Mouse (Mus musculus) kidney, adult 2 months (tissue): ENCODE results near the gene 4930578G10Rik. TPM values are rescaled to one million over a fixed set of nuclear protein-coding genes. Genes with fewer than 3 reads are reported as not detected.
A peak's percentile ranks its signal among the peaks of the same experiment; 100 is the strongest.

Source experiments
- DNase-seq: peaks from one replicate; pipeline ENCODE4 v3.0.0; 2021
- H3K27ac ChIP-seq: fragments of 200-500 bp; 2 replicates; pipeline ENCODE4 v1.5.1; 2012; ENCODE audit warnings: low read depth, low read length, control low read depth, inconsistent platforms; ENCODE audit not compliant: insufficient read depth
- H3K27me3 ChIP-seq: fragments of 200-500 bp; replicated peaks from 2 replicates; pipeline ENCODE4 v1.6.1; 2012; ENCODE audit warnings: mild to moderate bottlenecking, moderate library complexity, low read length, inconsistent platforms; ENCODE audit not compliant: control insufficient read depth, insufficient read depth
- H3K36me3 ChIP-seq: fragments of 200-500 bp; 2 replicates; pipeline ENCODE4 v1.6.1; 2012; ENCODE audit warnings: mild to moderate bottlenecking, moderate library complexity, low read length, inconsistent platforms; ENCODE audit not compliant: control insufficient read depth, insufficient read depth
- H3K4me1 ChIP-seq: fragments of 200-500 bp; 2 replicates; pipeline ENCODE4 v1.6.1; 2011; ENCODE audit warnings: low read length; ENCODE audit not compliant: control insufficient read depth, insufficient read depth
- H3K4me3 ChIP-seq: fragments of 200-500 bp; 2 replicates; pipeline ENCODE4 v1.5.1; 2011; ENCODE audit warnings: mild to moderate bottlenecking, low read depth, low read length, control low read depth; ENCODE audit not compliant: insufficient read depth
- CTCF ChIP-seq: fragments of 200-500 bp; conservative IDR thresholded peaks from 2 replicates; pipeline ENCODE4 v1.5.1; 2011; ENCODE audit warnings: low read depth, mild to moderate bottlenecking, control low read depth, low read length, moderate library complexity, mixed read lengths; ENCODE audit not compliant: insufficient read depth, insufficient read length
- POLR2A ChIP-seq: fragments of 200-500 bp; IDR thresholded peaks from one replicate; pipeline ENCODE4 v1.6.1; 2011; ENCODE audit warnings: low read depth, low read length, control low read depth
- WGBS: fragments of 180-500 bp; shearing (Covaris S2); methylation state at CpG from one replicate; pipeline ENCODE4 v1.1.7; 2018; 5-methylcytosine and 5-hydroxymethylcytosine counted together
- polyA plus RNA-seq: library from polyadenylated mRNA; depleted of rRNA; stranded (reverse); fragments of >200 nt; gene quantifications from 2 replicates; pipeline ENCODE4 v1.2.3, GENCODE M21; 2012

4930578G10Rik gene
- polyA plus RNA-seq, 1 experiment, result 0.14 TPM

- Histone ChIP-seq H3K4me1 (no peaks in the 10 kb centered on the region), H3K36me3 (no peaks in the 10 kb centered on the region), H3K27ac (no peak overlapping the region), H3K4me3 (no peak overlapping the region), H3K27me3 (no peaks in the 10 kb centered on the region)
- DNase-seq, result no peak
- TF ChIP-seq POLR2A (no peak), CTCF (no peak)
- whole genome bisulfite sequencing, result 91% methylated on average over 5 of the region's 5 CpGs
Observed at GRCm38 (mm10) chr4:42868193-42868592, 132.8 kb downstream of the 4930578G10Rik start.

- no peak overlapping the region for H3K27ac ChIP-seq
- H3K36me3 ChIP-seq, result no peaks in the 10 kb centered on the region
- no peak overlapping the region for H3K4me3 ChIP-seq
- no peaks in the 10 kb centered on the region for H3K27me3 ChIP-seq
- no peaks in the 10 kb centered on the region for H3K4me1 ChIP-seq
- WGBS, result 76% methylated on average over 5 of the region's 5 CpGs
- TF ChIP-seq POLR2A, result no peak
- no peak for TF ChIP-seq CTCF
- peak; percentile 10 for DNase-seq
Observed at GRCm38 (mm10) chr4:42870748-42871147, 135.4 kb downstream of the 4930578G10Rik start.

- DNase-seq, result no peak
- Histone ChIP-seq H3K4me3 (no peak overlapping the region), H3K36me3 (no peaks in the 10 kb centered on the region), H3K27me3 (no peaks in the 10 kb centered on the region), H3K4me1 (no peaks in the 10 kb centered on the region), H3K27ac (no peak overlapping the region)
- WGBS, result 94% methylated on average over 7 of the region's 7 CpGs
- no peak for TF ChIP-seq CTCF
- TF ChIP-seq POLR2A, result no peak
Observed at GRCm38 (mm10) chr4:42872151-42872550, 136.8 kb downstream of the 4930578G10Rik start.

- TF ChIP-seq POLR2A (no peak), CTCF (no peak)
- H3K36me3 ChIP-seq, result no peaks in the 10 kb centered on the region
- DNase-seq, result peak; percentile 15
- H3K27ac ChIP-seq, result no peak overlapping the region
- no peaks in the 10 kb centered on the region for H3K27me3 ChIP-seq
- WGBS, result 63% methylated on average over 16 of the region's 16 CpGs
- H3K4me1 ChIP-seq, result no peaks in the 10 kb centered on the region
- no peak overlapping the region for H3K4me3 ChIP-seq
Observed at GRCm38 (mm10) chr4:42872746-42873435, 137.5 kb downstream of the 4930578G10Rik start.

- WGBS, result 86% methylated on average over 7 of the region's 7 CpGs
- no peak for TF ChIP-seq POLR2A
- no peak for TF ChIP-seq CTCF
Observed at GRCm38 (mm10) chr4:42874134-42874533, 138.8 kb downstream of the 4930578G10Rik start, which contains the start of gene Fam205c. Fam205c (minus strand) TSS chr4:42874234.

GRCm38 (mm10) chr4:42876586-42877291 is 141.4 kb downstream of the 4930578G10Rik start:
- Histone ChIP-seq H3K4me1 (no peaks in the 10 kb centered on the region), H3K27me3 (no peaks in the 10 kb centered on the region), H3K4me3 (no peak overlapping the region), H3K27ac (no peak overlapping the region), H3K36me3 (no peaks in the 10 kb centered on the region)
- WGBS, result 35% methylated on average over 5 of the region's 5 CpGs
- DNase-seq, result peak; percentile 75
- TF ChIP-seq POLR2A (no peak), CTCF (peak; percentile 79)

More at GRCm38 (mm10) chr4:42874134-42874533, 138.8 kb downstream of the 4930578G10Rik start, which contains the start of gene Fam205c:
- H3K36me3 ChIP-seq, result no peaks in the 10 kb centered on the region
- H3K27ac ChIP-seq, result no peak within 1 kb of the TSS
- no peaks in the 10 kb centered on the region for H3K4me1 ChIP-seq
- DNase-seq, result no peak
- no peaks in the 10 kb centered on the region for H3K27me3 ChIP-seq
- H3K4me3 ChIP-seq, result no peak within 1 kb of the TSS

GRCm38 (mm10) chr4:42877657-42878056 is 142.3 kb downstream of the 4930578G10Rik start:
- Histone ChIP-seq H3K4me1 (no peaks in the 10 kb centered on the region), H3K27me3 (no peaks in the 10 kb centered on the region), H3K27ac (no peak overlapping the region), H3K36me3 (no peaks in the 10 kb centered on the region), H3K4me3 (no peak overlapping the region)
- 77% methylated on average over 2 of the region's 2 CpGs for WGBS
- TF ChIP-seq POLR2A, result no peak
- no peak for TF ChIP-seq CTCF
- no peak for DNase-seq
